Mouse (Mus musculus): ENCODE results near the gene Fbxl18.

Gene Fbxl18

GRCm38 (mm10) chr5:142823096-142824062 lies 71.8 kb downstream of the Fbxl18 start:
- no peak for DNase-seq (ENCODE audit: low read depth, low spot score)

GRCm38 (mm10) chr5:142822286-142823095 lies 72.7 kb downstream of the Fbxl18 start:
- no peak for DNase-seq (ENCODE audit: low read depth, low spot score)

GRCm38 (mm10) chr5:142821974-142822285 lies 73.3 kb downstream of the Fbxl18 start:
- no peak for DNase-seq (ENCODE audit: low read depth, low spot score)

GRCm38 (mm10) chr5:142821266-142821973 lies 73.8 kb downstream of the Fbxl18 start:
- DNase-seq (ENCODE audit: low read depth, low spot score): peak; percentile 21

GRCm38 (mm10) chr5:142820276-142821265 lies 74.7 kb downstream of the Fbxl18 start:
- peak; percentile 18 for DNase-seq (ENCODE audit: low read depth, low spot score)

- DNase-seq (ENCODE audit: low read depth, low spot score): peak; percentile 5
Observed at GRCm38 (mm10) chr5:142819385-142820275, 75.6 kb downstream of the Fbxl18 start.

GRCm38 (mm10) chr5:142818435-142819360 lies 76.5 kb downstream of the Fbxl18 start:
- peak; percentile 26 for DNase-seq (ENCODE audit: low read depth, low spot score)

- peak; percentile 65 for DNase-seq (ENCODE audit: low read depth, low spot score)
Observed at GRCm38 (mm10) chr5:142817524-142818434, 77.4 kb downstream of the Fbxl18 start, which contains the start of gene Tnrc18. Gene Tnrc18 (minus strand): TSS chr5:142817662.

Measured in CD4-positive, CD25-positive, alpha-beta regulatory T cell, adult 2 months (primary cell).